Comparison of ENCODE assay signal across 15 mouse cellular contexts in the genomic region with DNA sequence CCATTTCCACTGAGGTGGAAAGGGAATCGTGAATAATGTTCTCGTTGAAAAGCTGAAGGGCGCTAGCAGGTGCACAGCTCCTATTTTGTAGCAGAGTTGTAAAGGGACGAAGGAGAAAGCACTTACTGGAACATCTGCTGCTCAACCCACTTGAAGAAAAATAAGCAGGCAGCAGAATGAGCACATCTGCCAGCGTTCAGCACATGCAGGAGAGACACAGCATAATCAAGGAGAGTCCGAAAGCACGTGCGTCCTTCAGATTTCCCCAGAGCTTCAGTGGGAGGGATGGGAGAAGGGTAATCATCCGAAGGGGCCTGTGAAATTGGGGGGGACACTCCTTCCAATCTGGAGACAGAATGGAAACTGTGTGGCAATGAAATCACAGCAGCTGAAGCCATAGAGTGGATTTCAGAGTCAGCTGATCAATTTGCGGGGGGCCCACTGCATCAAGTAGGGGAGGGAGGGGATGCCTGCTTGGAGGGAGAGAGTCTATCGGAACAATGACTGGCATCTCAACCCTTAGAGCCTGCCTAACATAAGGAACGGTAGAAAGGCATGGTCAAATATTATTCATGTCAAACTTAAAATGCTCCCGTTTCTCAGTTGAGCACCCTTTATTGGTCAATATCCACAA.
DNase-seq lines count a peak whose midpoint lies in the region; ATAC-seq lines count a peak whose summit lies in the region.
"Had no signal": no experiment of that assay in that cellular context is flagged by ENCODE, and none has a peak within 500 bp of the region (broad histone marks: within the 10 kb centered on the region; RNA-seq: fewer than 3 reads in every experiment).

No protein-coding gene starts in this region.

- no peaks in the 10 kb centered on the region for H3K4me1 ChIP-seq in hindbrain, embryonic 10.5 days (replicated peaks)
- H3K4me1 ChIP-seq in midbrain, embryonic 14.5 days (ENCODE audit: control insufficient read depth, insufficient read depth, low read length) = no peaks in the 10 kb centered on the region
- H3K4me1 ChIP-seq: liver, embryonic 15.5 days; stomach, embryonic 15.5 days had no signal

- H3K36me3 ChIP-seq in hindbrain, embryonic 10.5 days = no peaks in the 10 kb centered on the region
- no peaks in the 10 kb centered on the region for H3K36me3 ChIP-seq in midbrain, embryonic 14.5 days (ENCODE audit: control insufficient read depth, insufficient read depth, low read length)
- H3K36me3 ChIP-seq: liver, embryonic 15.5 days; stomach, embryonic 15.5 days had no signal

- H3K27me3 ChIP-seq in hindbrain, embryonic 10.5 days (ENCODE audit: insufficient read depth, poor library complexity, severe bottlenecking) = no peaks in the 10 kb centered on the region
- H3K27me3 ChIP-seq in midbrain, embryonic 14.5 days (ENCODE audit: control insufficient read depth, insufficient read depth, low read length) = no peaks in the 10 kb centered on the region
- H3K27me3 ChIP-seq: liver, embryonic 15.5 days; stomach, embryonic 15.5 days had no signal

- peak overlapping the region; percentile 34 for H3K4me2 ChIP-seq in midbrain, embryonic 14.5 days (ENCODE audit: low read length)
- H3K4me2 ChIP-seq: liver, embryonic 15.5 days; stomach, embryonic 15.5 days had no signal

- no peak overlapping the region for H3K27ac ChIP-seq in hindbrain, embryonic 10.5 days
- 0 out of 2 replicates have a peak overlapping the region, but pooled peaks have one; percentile 20 for H3K27ac ChIP-seq in midbrain, embryonic 14.5 days (replicated peaks; ENCODE audit: low read depth, low read length)
- H3K27ac ChIP-seq: liver, embryonic 15.5 days; stomach, embryonic 15.5 days had no signal

- peak; percentile 60; the same call in 1 of the 2 replicates for ATAC-seq in midbrain, embryonic 14.5 days (ENCODE audit: low FRiP score, low TSS enrichment)

- H3K4me3 ChIP-seq in hindbrain, embryonic 10.5 days = no peak overlapping the region
- 0 out of 2 replicates have a peak overlapping the region, but pooled peaks have one; percentile 12 for H3K4me3 ChIP-seq in midbrain, embryonic 14.5 days (replicated peaks; ENCODE audit: low read depth, low read length)
- H3K4me3 ChIP-seq: erythroblast, embryonic 14.5 days; liver, embryonic 15.5 days; stomach, embryonic 15.5 days had no signal

- H3K9me3 ChIP-seq in hindbrain, embryonic 10.5 days = no peaks in the 10 kb centered on the region
- no peaks in the 10 kb centered on the region for H3K9me3 ChIP-seq in midbrain, embryonic 14.5 days (ENCODE audit: control insufficient read depth, low read length)
- H3K9me3 ChIP-seq: liver, embryonic 15.5 days; stomach, embryonic 15.5 days had no signal

- peak; percentile 32 for DNase-seq in right cerebral cortex, adult 18-20 months
- DNase-seq in right cerebral cortex, postnatal 14 days = no peak
- peak; percentile 9 for DNase-seq in hindbrain, embryonic 10.5 days (ENCODE audit: low spot score)
- peak; percentile 43 for DNase-seq in midbrain, embryonic 14.5 days
- peak; percentile 23 to 26 for DNase-seq in right cerebral cortex, postnatal 36 days (ENCODE audit: low spot score in 2 of 2)
- DNase-seq in natural killer cell, adult 2 months (ENCODE audit: low spot score in 2 of 2) = no peak
- DNase-seq in thymus, postnatal 14 days = no peak
- no peak for DNase-seq in cerebellum, adult 18-20 months
- DNase-seq: cerebellum, postnatal 14 days; heart, adult 18-20 months; heart, postnatal 4 days; kidney, postnatal 10 days had no signal

- 72% methylated on average over 13 of the region's 13 CpGs for WGBS in hindbrain, embryonic 10.5 days
- WGBS in midbrain, embryonic 14.5 days = 55% methylated on average over 13 of the region's 13 CpGs

- no peak overlapping the region for H3K9ac ChIP-seq in midbrain, embryonic 14.5 days (replicated peaks; ENCODE audit: low read length)
- H3K9ac ChIP-seq: liver, embryonic 15.5 days; stomach, embryonic 15.5 days had no signal

Comparison
In these comparisons a context has a peak if more than half of its experiments do, and no peak if none do; other contexts are left out.
1. DNase-seq: peak in right cerebral cortex, adult 18-20 months (single experiment), hindbrain, embryonic 10.5 days (single experiment), midbrain, embryonic 14.5 days (single experiment) and right cerebral cortex, postnatal 36 days (2 of 2); none in right cerebral cortex, postnatal 14 days (single experiment), natural killer cell, adult 2 months (0 of 2), thymus, postnatal 14 days (single experiment) and cerebellum, adult 18-20 months (0 of 2).